Mouse (Mus musculus): ENCODE results near the gene Csrp3. TPM values are rescaled to one million over a fixed set of nuclear protein-coding genes. Genes with fewer than 3 reads are reported as not detected.

Csrp3 gene
- total and polyA plus RNA-seq, 3 experiments: 1.7 to 2.3 TPM; not detected in 1

- no peak overlapping the region for H3K27ac ChIP-seq (ENCODE audit: insufficient read depth, low read depth)
- no peaks in the 10 kb centered on the region for H3K79me2 ChIP-seq (replicated peaks; ENCODE audit: control insufficient read depth, extremely low read depth, insufficient read depth, poor library complexity, severe bottlenecking)
- H3K4me3 ChIP-seq (replicated peaks in 1 of 3; ENCODE audit: low read depth in 2 of 3, low read length in 2 of 3, poor library complexity in 1 of 3): no peak overlapping the region
- no peak overlapping the region for H3K9ac ChIP-seq (ENCODE audit: insufficient read depth, low read depth)
- DNase-seq (ENCODE audit: extremely low read depth): no peak
- H3K4me2 ChIP-seq (ENCODE audit: insufficient read depth, low read depth, poor library complexity, severe bottlenecking): no peak overlapping the region
- no peaks in the 10 kb centered on the region for H3K9me3 ChIP-seq (replicated peaks; ENCODE audit: low read length)
- TF ChIP-seq GABPA (IDR thresholded peaks at IDR 0.05; ENCODE audit: insufficient replicate concordance, low read depth, low read length): no peak
- TF ChIP-seq NRF1 (IDR thresholded peaks at IDR 0.05; ENCODE audit: low read depth, low read length): no peak
- no peak for TF ChIP-seq ETS1 (conservative IDR thresholded peaks at IDR 0.05; ENCODE audit: low read depth, low read length)
- TF ChIP-seq SMC3 (IDR thresholded peaks at IDR 0.05; ENCODE audit: low read depth, low read length): no peak
- no peak for TF ChIP-seq MAFK (IDR thresholded peaks at IDR 0.05; ENCODE audit: insufficient replicate concordance, low read length)
- no peak for TF ChIP-seq ELF1 (IDR thresholded peaks at IDR 0.05; ENCODE audit: low read depth, low read length)
- no peak for TF ChIP-seq ZMIZ1 (IDR thresholded peaks at IDR 0.05; ENCODE audit: low read depth, low read length)
- no peak for TF ChIP-seq POLR2AphosphoS2 (IDR thresholded peaks at IDR 0.05; ENCODE audit: low read depth, low read length)
- TF ChIP-seq MYC (IDR thresholded peaks at IDR 0.05; ENCODE audit: low read depth, low read length): no peak
- TF ChIP-seq ZC3H11A (IDR thresholded peaks at IDR 0.05; ENCODE audit: low read depth, low read length): no peak
- TF ChIP-seq ZKSCAN1 (IDR thresholded peaks at IDR 0.05; ENCODE audit: borderline replicate concordance, low read depth, low read length): no peak
- no peak for TF ChIP-seq USF1 (IDR thresholded peaks at IDR 0.05; ENCODE audit: low read depth, low read length)
- TF ChIP-seq SIN3A (IDR thresholded peaks at IDR 0.05; ENCODE audit: low read length): no peak
- TF ChIP-seq E2F4 (IDR thresholded peaks at IDR 0.05; ENCODE audit: insufficient replicate concordance, low read depth, low read length): no peak
- no peak for TF ChIP-seq RAD21 (IDR thresholded peaks at IDR 0.05; ENCODE audit: low read depth, low read length)
- no peak for TF ChIP-seq MEF2A (IDR thresholded peaks at IDR 0.05; ENCODE audit: borderline replicate concordance, low read depth, low read length)
- TF ChIP-seq MAX (IDR thresholded peaks at IDR 0.05; ENCODE audit: low read length): no peak
- TF ChIP-seq IRF4 (IDR thresholded peaks at IDR 0.05; ENCODE audit: low read depth, low read length): no peak
- in situ Hi-C loops (cut with MboI; ENCODE audit: low pct_ligation_motif_present, low pct_unique_long_range_greater_than_20kb, low sequenced_read_pairs): no loop called here
- no peaks in the 10 kb centered on the region for H3K27me3 ChIP-seq (replicated peaks)
- no peaks in the 10 kb centered on the region for H3K4me1 ChIP-seq (ENCODE audit: control insufficient read depth in 1 of 2, insufficient read depth in 2 of 2)
- H3K36me3 ChIP-seq (replicated peaks in 1 of 2; ENCODE audit: control insufficient read depth in 1 of 2, insufficient read depth in 1 of 2, low read length in 1 of 2): peaks cover 17 to 82% of the 10 kb centered on the region in 2 experiments
- dilution Hi-C loops (cut with MboI; ENCODE audit: extremely low pct_ligation_motif_present, extremely low pct_unique_long_range_greater_than_20kb, low sequenced_read_pairs): no loop called here
These were observed 35.5 kb downstream of the Csrp3 start for GRCm38 (mm10) chr7:48812358-48812757.

DNA sequence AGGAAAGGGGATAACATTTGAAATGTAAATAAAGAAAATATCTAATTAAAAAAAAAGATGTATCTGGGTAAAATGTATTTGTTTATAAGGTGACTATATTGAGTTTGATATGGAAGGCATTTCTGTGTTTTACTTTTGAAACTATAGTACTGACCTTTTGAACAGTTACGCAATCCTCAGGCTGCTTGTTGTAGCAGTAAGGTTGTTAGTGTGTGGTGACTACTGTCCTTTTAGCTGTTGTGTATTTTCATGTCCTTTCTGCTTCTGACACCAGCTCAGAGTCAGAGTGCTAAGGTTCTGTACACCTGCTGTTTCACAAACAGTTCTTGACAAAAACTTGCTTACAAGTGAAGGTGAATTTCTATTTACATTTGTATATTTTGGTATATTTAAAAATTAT, 37.2 kb downstream of the Csrp3 start:
- Histone ChIP-seq H3K9ac (ENCODE audit: insufficient read depth, low read depth) (no peak overlapping the region), H3K27ac (ENCODE audit: insufficient read depth, low read depth) (no peak overlapping the region), H3K4me3 (replicated peaks in 1 of 3; ENCODE audit: low read depth in 2 of 3, low read length in 2 of 3, poor library complexity in 1 of 3) (no peak overlapping the region), H3K36me3 (replicated peaks in 1 of 2; ENCODE audit: control insufficient read depth in 1 of 2, insufficient read depth in 1 of 2, low read length in 1 of 2) (peaks cover 29 to 80% of the 10 kb centered on the region in 2 experiments), H3K9me3 (replicated peaks; ENCODE audit: low read length) (no peaks in the 10 kb centered on the region), H3K27me3 (replicated peaks) (no peaks in the 10 kb centered on the region), H3K4me2 (ENCODE audit: insufficient read depth, low read depth, poor library complexity, severe bottlenecking) (no peak overlapping the region), H3K4me1 (ENCODE audit: control insufficient read depth in 1 of 2, insufficient read depth in 2 of 2) (no peaks in the 10 kb centered on the region), H3K79me2 (replicated peaks; ENCODE audit: control insufficient read depth, extremely low read depth, insufficient read depth, poor library complexity, severe bottlenecking) (no peaks in the 10 kb centered on the region)
- TF ChIP-seq NELFE (IDR thresholded peaks at IDR 0.05; ENCODE audit: low read depth, low read length) (no peak), CHD1 (IDR thresholded peaks at IDR 0.05; ENCODE audit: low read depth, low read length) (no peak), ELF1 (IDR thresholded peaks at IDR 0.05; ENCODE audit: low read depth, low read length) (no peak), MAX (IDR thresholded peaks at IDR 0.05; ENCODE audit: low read length) (no peak), MEF2A (IDR thresholded peaks at IDR 0.05; ENCODE audit: borderline replicate concordance, low read depth, low read length) (no peak), ZKSCAN1 (IDR thresholded peaks at IDR 0.05; ENCODE audit: borderline replicate concordance, low read depth, low read length) (no peak), MAZ (IDR thresholded peaks at IDR 0.05; ENCODE audit: low read depth, low read length) (no peak), NRF1 (IDR thresholded peaks at IDR 0.05; ENCODE audit: low read depth, low read length) (no peak), BHLHE40 (IDR thresholded peaks at IDR 0.05; ENCODE audit: low read depth, low read length) (no peak), SIN3A (IDR thresholded peaks at IDR 0.05; ENCODE audit: low read length) (no peak), TCF12 (IDR thresholded peaks at IDR 0.05; ENCODE audit: low read depth, low read length) (no peak), RAD21 (IDR thresholded peaks at IDR 0.05; ENCODE audit: low read depth, low read length) (no peak)
- dilution Hi-C loops (cut with MboI; ENCODE audit: extremely low pct_ligation_motif_present, extremely low pct_unique_long_range_greater_than_20kb, low sequenced_read_pairs): no loop called here
- no peak for DNase-seq (ENCODE audit: extremely low read depth)
- in situ Hi-C loops (cut with MboI; ENCODE audit: low pct_ligation_motif_present, low pct_unique_long_range_greater_than_20kb, low sequenced_read_pairs): no loop called here

Data from CH12.LX (cell line).